Mouse (Mus musculus): ENCODE measurements around the gene Nfkbie. TPM values are rescaled to one million over a fixed set of nuclear protein-coding genes. Genes with fewer than 3 reads are reported as not detected.
A peak's percentile ranks its signal among the peaks of the same experiment; 100 is the strongest.

The Nfkbie gene
- total and polyA plus RNA-seq, 3 experiments: 5.9 to 11.1 (median 9.2) TPM

GRCm38 (mm10) chr17:45544873-45545277, 10.6 kb upstream of the Nfkbie start:
- Histone ChIP-seq H3K36me3 (replicated peaks) (no peaks in the 10 kb centered on the region), H3K4me1 (ENCODE audit: insufficient read depth, low read depth, low read length) (peaks cover 2% of the 10 kb centered on the region; the same call in 1 of the 2 replicates), H3K4me3 (ENCODE audit: low read depth, low read length) (peak overlapping the region; percentile 19; the same call in 1 of the 2 replicates), H3K9me3 (replicated peaks) (peaks cover 6% of the 10 kb centered on the region; the same call in 1 of the 2 replicates), H3K27me3 (ENCODE audit: insufficient read depth, low read length) (peaks cover 55% of the 10 kb centered on the region)
- TF ChIP-seq GATA2 (IDR thresholded peaks at IDR 0.05; ENCODE audit: borderline replicate concordance, low read depth, low read length) (no peak), TAL1 (conservative IDR thresholded peaks at IDR 0.05; ENCODE audit: low read depth, low read length) (no peak), GATA1 (IDR thresholded peaks at IDR 0.05; ENCODE audit: borderline replicate concordance, low read length) (no peak), CTCF (IDR thresholded peaks at IDR 0.05; ENCODE audit: low read depth, low read length) (no peak), POLR2AphosphoS5 (IDR thresholded peaks at IDR 0.05; ENCODE audit: insufficient replicate concordance, low read depth, low read length) (no peak)
- no peak for ATAC-seq (ENCODE audit: extremely low read depth, insufficient number of reproducible peaks, low FRiP score, poor library complexity, severe bottlenecking)
- DNase-seq (ENCODE audit: low spot score): no peak

- ATAC-seq (ENCODE audit: extremely low read depth, insufficient number of reproducible peaks, low FRiP score, poor library complexity, severe bottlenecking) (no peak), DNase-seq (ENCODE audit: low spot score) (no peak)
- H3K4me3 ChIP-seq (ENCODE audit: low read depth, low read length): no peak overlapping the region
- peaks cover 2% of the 10 kb centered on the region; the same call in 1 of the 2 replicates for H3K4me1 ChIP-seq (ENCODE audit: insufficient read depth, low read depth, low read length)
- H3K9me3 ChIP-seq (replicated peaks): peaks cover 6% of the 10 kb centered on the region; the same call in 1 of the 2 replicates
- no peaks in the 10 kb centered on the region for H3K36me3 ChIP-seq (replicated peaks)
- no peak for TF ChIP-seq POLR2AphosphoS5 (IDR thresholded peaks at IDR 0.05; ENCODE audit: insufficient replicate concordance, low read depth, low read length)
- H3K27me3 ChIP-seq (ENCODE audit: insufficient read depth, low read length): peaks cover 58% of the 10 kb centered on the region
Observed at GRCm38 (mm10) chr17:45545278-45545961, 10.1 kb upstream of the Nfkbie start.

DNA sequence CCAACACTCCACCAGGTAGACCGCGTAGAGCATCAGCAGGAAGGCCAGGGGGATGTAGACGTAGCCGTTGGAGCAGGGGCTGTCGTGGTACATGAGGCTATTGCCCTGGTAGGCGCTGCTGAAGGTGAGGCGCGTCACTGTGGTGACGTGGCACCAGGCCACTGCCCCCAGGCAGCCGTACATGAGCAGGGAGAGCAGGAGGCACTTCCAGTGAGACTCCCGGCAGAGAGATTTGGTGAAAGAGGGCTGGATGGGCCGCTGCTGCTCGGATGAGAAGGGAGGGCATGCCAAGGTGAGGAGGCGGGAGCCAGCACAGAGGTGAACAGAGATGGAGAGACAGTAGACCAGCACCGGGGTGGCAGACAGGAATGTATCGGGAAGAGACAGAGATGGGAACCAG, 8.6 kb upstream of the Nfkbie start:
- Histone ChIP-seq H3K36me3 (replicated peaks) (no peaks in the 10 kb centered on the region), H3K27me3 (ENCODE audit: insufficient read depth, low read length) (peaks cover 69% of the 10 kb centered on the region), H3K4me3 (ENCODE audit: low read depth, low read length) (no peak overlapping the region), H3K4me1 (ENCODE audit: insufficient read depth, low read depth, low read length) (peaks cover 5% of the 10 kb centered on the region), H3K9me3 (replicated peaks) (peaks cover 6% of the 10 kb centered on the region; the same call in 1 of the 2 replicates)
- TF ChIP-seq CTCF (IDR thresholded peaks at IDR 0.05; ENCODE audit: low read depth, low read length): no peak
- no peak for TF ChIP-seq TAL1 (conservative IDR thresholded peaks at IDR 0.05; ENCODE audit: low read depth, low read length)
- no peak for TF ChIP-seq GATA2 (IDR thresholded peaks at IDR 0.05; ENCODE audit: borderline replicate concordance, low read depth, low read length)
- TF ChIP-seq GATA1 (IDR thresholded peaks at IDR 0.05; ENCODE audit: borderline replicate concordance, low read length): no peak
- no peak for TF ChIP-seq POLR2AphosphoS5 (IDR thresholded peaks at IDR 0.05; ENCODE audit: insufficient replicate concordance, low read depth, low read length)
- DNase-seq (ENCODE audit: low spot score): no peak
- ATAC-seq (ENCODE audit: extremely low read depth, insufficient number of reproducible peaks, low FRiP score, poor library complexity, severe bottlenecking): no peak

- Histone ChIP-seq H3K27me3 (ENCODE audit: insufficient read depth, low read length) (peaks cover 66% of the 10 kb centered on the region), H3K4me1 (ENCODE audit: insufficient read depth, low read depth, low read length) (peaks cover 6% of the 10 kb centered on the region), H3K36me3 (replicated peaks) (no peaks in the 10 kb centered on the region), H3K9me3 (replicated peaks) (peaks cover 6% of the 10 kb centered on the region; the same call in 1 of the 2 replicates), H3K4me3 (ENCODE audit: low read depth, low read length) (no peak overlapping the region)
- DNase-seq (ENCODE audit: low spot score) (no peak), ATAC-seq (ENCODE audit: extremely low read depth, insufficient number of reproducible peaks, low FRiP score, poor library complexity, severe bottlenecking) (no peak)
- TF ChIP-seq TAL1 (conservative IDR thresholded peaks at IDR 0.05; ENCODE audit: low read depth, low read length) (no peak), GATA1 (IDR thresholded peaks at IDR 0.05; ENCODE audit: borderline replicate concordance, low read length) (no peak), GATA2 (IDR thresholded peaks at IDR 0.05; ENCODE audit: borderline replicate concordance, low read depth, low read length) (no peak), CTCF (IDR thresholded peaks at IDR 0.05; ENCODE audit: low read depth, low read length) (no peak)
Observed at GRCm38 (mm10) chr17:45547461-45548190, 7.9 kb upstream of the Nfkbie start.

- H3K9me3 ChIP-seq (replicated peaks): peaks cover 6% of the 10 kb centered on the region; the same call in 1 of the 2 replicates
- H3K36me3 ChIP-seq (replicated peaks): no peaks in the 10 kb centered on the region
- TF ChIP-seq GATA2 (IDR thresholded peaks at IDR 0.05; ENCODE audit: borderline replicate concordance, low read depth, low read length) (no peak), CTCF (IDR thresholded peaks at IDR 0.05; ENCODE audit: low read depth, low read length) (no peak), TAL1 (conservative IDR thresholded peaks at IDR 0.05; ENCODE audit: low read depth, low read length) (no peak), POLR2AphosphoS5 (IDR thresholded peaks at IDR 0.05; ENCODE audit: insufficient replicate concordance, low read depth, low read length) (no peak), GATA1 (IDR thresholded peaks at IDR 0.05; ENCODE audit: borderline replicate concordance, low read length) (no peak)
- peaks cover 9% of the 10 kb centered on the region for H3K4me1 ChIP-seq (ENCODE audit: insufficient read depth, low read depth, low read length)
- peaks cover 64% of the 10 kb centered on the region for H3K27me3 ChIP-seq (ENCODE audit: insufficient read depth, low read length)
- DNase-seq (ENCODE audit: low spot score) (no peak), ATAC-seq (ENCODE audit: extremely low read depth, insufficient number of reproducible peaks, low FRiP score, poor library complexity, severe bottlenecking) (no peak)
- H3K4me3 ChIP-seq (ENCODE audit: low read depth, low read length): no peak overlapping the region
Observed at GRCm38 (mm10) chr17:45548541-45549512, 6.7 kb upstream of the Nfkbie start.
